Mouse (Mus musculus) CD4-positive helper T cell, adult 2 months (primary cell): ENCODE data around the gene Lsm12.

Experiments
- DNase-seq: peaks from one replicate; pipeline ENCODE4 v3.0.0-alpha.2; 2012; ENCODE audit warnings: low read depth, missing footprints, low spot score

The Lsm12 gene

GRCm38 (mm10) chr11:102184646-102185495 is at the start of gene Lsm12:
Lsm12 (minus strand) TSS chr11:102185296.
- DNase-seq = peak; percentile 97

GRCm38 (mm10) chr11:102230006-102230741 is 45.1 kb upstream of the Lsm12 start, which contains the start of gene Hdac5:
Hdac5 (minus strand) TSS chr11:102230166.
- DNase-seq = peak; percentile 98

GRCm38 (mm10) chr11:102229331-102229953 is 44.3 kb upstream of the Lsm12 start:
- DNase-seq = peak; percentile 46

- DNase-seq = no peak
Observed at GRCm38 (mm10) chr11:102228646-102229268, 43.7 kb upstream of the Lsm12 start.

- DNase-seq = no peak
Observed at GRCm38 (mm10) chr11:102228191-102228545, 43.1 kb upstream of the Lsm12 start.

- DNase-seq = no peak
Observed at GRCm38 (mm10) chr11:102227270-102228190, 42.4 kb upstream of the Lsm12 start.

GRCm38 (mm10) chr11:102226067-102226978 is 41.2 kb upstream of the Lsm12 start:
- DNase-seq = no peak

GRCm38 (mm10) chr11:102225221-102225620 is 40.1 kb upstream of the Lsm12 start:
- no peak for DNase-seq

- no peak for DNase-seq
Observed at GRCm38 (mm10) chr11:102224686-102225085, 39.6 kb upstream of the Lsm12 start.

GRCm38 (mm10) chr11:102223166-102223565 is 38.1 kb upstream of the Lsm12 start:
- DNase-seq = peak; percentile 81

GRCm38 (mm10) chr11:102221954-102222351 is 36.9 kb upstream of the Lsm12 start:
- peak; percentile 69 for DNase-seq

- DNase-seq = no peak
Observed at GRCm38 (mm10) chr11:102221243-102221953, 36.3 kb upstream of the Lsm12 start.

- no peak for DNase-seq
Observed at GRCm38 (mm10) chr11:102220451-102220850, 35.4 kb upstream of the Lsm12 start.

GRCm38 (mm10) chr11:102219994-102220346 is 34.9 kb upstream of the Lsm12 start:
- no peak for DNase-seq

GRCm38 (mm10) chr11:102219247-102219993 is 34.3 kb upstream of the Lsm12 start:
- no peak for DNase-seq

- peak; percentile 88 for DNase-seq
Observed at GRCm38 (mm10) chr11:102218783-102219182, 33.7 kb upstream of the Lsm12 start.

- no peak for DNase-seq
Observed at GRCm38 (mm10) chr11:102217876-102218430, 32.9 kb upstream of the Lsm12 start.

GRCm38 (mm10) chr11:102217396-102217795 is 32.3 kb upstream of the Lsm12 start:
- DNase-seq = no peak
